Mouse (Mus musculus): ENCODE data around the gene Ttc13.

The Ttc13 gene

DNA sequence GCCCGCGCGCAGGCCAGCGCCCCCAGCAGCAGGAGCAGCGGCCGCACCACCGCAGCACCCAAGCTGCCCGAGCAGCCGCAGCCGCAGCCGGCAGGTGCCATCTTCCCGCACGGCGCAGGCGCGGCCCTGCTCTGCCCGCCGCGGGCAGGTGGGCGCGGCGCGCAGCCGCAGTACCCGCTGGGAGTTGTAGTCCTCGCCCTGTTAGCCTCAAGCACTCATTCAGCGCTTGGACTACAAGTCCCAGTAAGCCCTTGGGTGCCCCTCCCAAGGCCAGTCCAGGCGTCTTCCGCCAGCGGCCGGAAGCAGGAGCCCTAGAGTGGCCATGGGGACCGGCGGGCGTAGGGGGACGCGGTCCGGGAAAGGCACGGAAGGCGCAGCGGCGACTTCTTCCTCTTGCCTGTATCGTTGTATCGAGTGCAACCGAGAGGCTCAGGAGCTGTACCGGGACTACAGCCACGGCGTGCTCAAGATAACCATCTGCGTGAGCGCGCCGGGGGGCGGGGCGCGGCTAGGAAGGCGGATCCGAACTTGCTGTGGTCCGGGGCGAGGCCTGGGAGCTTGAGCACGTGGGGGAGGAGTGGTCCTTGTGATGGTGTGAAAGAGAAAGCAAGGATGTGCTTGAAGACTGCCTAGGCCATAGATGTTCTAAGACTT is at the start of gene Ttc13, which contains the start of gene Arv1:
Ttc13 (minus strand) TSS at position 122 of the 654 bp plus-strand sequence.
Arv1 (plus strand) TSS at position 278 of the 654 bp plus-strand sequence.
- peak; percentile 94 to 97 for DNase-seq (ENCODE audit: low spot score in 2 of 2)

GRCm38 (mm10) chr8:124763061-124763460 is 41.3 kb upstream of the Ttc13 start:
- no peak for DNase-seq (ENCODE audit: low spot score in 2 of 2)

GRCm38 (mm10) chr8:124758544-124758943 is 36.8 kb upstream of the Ttc13 start:
- no peak for DNase-seq (ENCODE audit: low spot score in 2 of 2)

- DNase-seq (ENCODE audit: low spot score in 2 of 2) = no peak
These were observed 34.8 kb upstream of the Ttc13 start for GRCm38 (mm10) chr8:124756601-124757000.

GRCm38 (mm10) chr8:124756153-124756552 is 34.4 kb upstream of the Ttc13 start:
- DNase-seq (ENCODE audit: low spot score in 2 of 2) = no peak

DNA sequence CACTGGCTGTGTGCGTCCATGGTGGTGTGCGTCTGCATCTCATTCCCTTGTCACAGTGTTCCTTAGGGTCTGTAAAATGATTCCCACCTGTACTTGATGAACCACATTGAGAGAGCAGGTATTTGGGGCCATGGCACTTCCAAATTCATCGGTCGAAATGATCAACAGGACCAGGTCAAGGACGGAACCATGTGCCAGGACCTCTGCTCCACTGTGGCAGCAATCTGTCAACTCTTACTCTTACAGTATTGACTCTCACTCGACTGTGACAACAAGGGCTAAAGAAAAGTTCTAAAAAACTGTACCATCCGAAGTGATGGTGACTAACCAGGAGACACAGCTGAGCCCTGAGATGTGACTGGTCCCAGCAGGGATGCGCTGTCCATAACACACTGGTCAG is 33.7 kb upstream of the Ttc13 start:
- DNase-seq (ENCODE audit: low spot score in 2 of 2) = no peak

DNA sequence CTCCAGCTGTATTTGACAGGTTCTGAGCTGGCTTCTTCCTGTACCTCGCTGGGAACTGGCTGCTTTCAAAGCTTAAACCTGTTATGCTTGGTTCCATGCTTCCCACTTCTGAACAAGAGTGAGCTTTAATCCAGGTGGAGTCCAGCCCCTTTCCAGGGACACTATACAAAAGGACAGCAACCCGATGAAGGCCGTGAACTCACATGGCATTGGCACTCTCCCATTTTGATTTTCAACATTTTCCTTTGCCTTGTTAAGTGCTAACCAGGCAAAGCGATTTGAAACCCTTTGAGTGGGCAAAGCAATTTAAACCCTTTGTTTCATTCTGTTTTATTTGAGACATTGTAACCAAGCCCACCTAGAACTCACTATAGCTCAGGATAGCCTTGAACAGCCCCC is 33.0 kb upstream of the Ttc13 start:
- DNase-seq (ENCODE audit: low spot score in 2 of 2) = no peak

GRCm38 (mm10) chr8:124754101-124754791 is 32.5 kb upstream of the Ttc13 start:
- DNase-seq (ENCODE audit: low spot score in 2 of 2) = peak; percentile 14

DNA sequence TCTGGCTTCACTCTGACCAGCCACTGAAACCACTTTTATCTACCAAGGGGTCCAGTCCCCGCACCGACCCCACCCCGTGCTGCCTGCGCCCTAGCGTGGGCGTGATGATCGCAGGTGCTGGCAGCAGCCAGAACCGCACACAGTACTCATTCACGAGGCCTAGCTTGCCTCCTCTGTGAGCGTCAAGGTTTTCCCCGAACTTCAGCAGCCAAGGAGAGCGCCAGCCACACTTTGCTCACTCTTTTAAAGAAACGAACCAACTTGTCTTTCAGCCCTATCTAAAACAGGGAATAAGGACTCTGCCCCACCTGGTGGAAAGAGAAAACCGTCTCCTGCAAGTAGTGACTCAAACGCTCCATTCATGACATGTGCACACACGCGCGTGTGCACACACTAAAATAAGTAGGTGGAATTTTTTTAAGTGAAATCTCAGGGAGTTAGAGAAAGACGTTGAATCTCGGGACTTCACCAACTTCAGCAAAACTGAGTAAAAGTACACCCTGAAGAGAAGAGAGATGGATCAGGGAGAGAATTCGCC is 30.6 kb upstream of the Ttc13 start:
- no peak for DNase-seq (ENCODE audit: low spot score in 2 of 2)

GRCm38 (mm10) chr8:124751709-124752173 is 30.0 kb upstream of the Ttc13 start, which contains the start of gene Fam89a:
TSS of gene Fam89a (minus strand) at chr8:124751832.
- no peak for DNase-seq (ENCODE audit: low spot score in 2 of 2)

GRCm38 (mm10) chr8:124751191-124751590 is 29.4 kb upstream of the Ttc13 start:
- no peak for DNase-seq (ENCODE audit: low spot score in 2 of 2)

GRCm38 (mm10) chr8:124746661-124747060 is 24.9 kb upstream of the Ttc13 start:
- DNase-seq (ENCODE audit: low spot score in 2 of 2) = no peak

DNA sequence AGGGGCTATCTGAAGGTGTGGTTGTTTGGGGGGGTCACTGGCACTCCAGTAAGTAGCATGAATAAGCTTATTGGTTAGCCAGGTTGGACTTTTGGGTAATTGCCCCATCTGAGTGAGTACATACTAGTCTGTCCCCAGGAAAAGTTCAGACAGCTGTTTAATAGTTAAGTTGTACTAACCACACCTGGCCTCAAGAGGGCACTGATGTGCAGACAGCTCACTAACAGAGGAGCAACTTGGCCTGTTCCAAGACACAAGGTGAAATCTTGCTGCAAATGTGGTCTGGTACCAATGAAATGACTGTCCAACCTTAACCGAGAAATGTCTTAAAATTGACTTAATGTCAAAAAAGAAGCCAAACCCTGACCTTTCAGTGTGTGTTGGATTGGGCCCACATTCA is 17.5 kb upstream of the Ttc13 start:
- DNase-seq (ENCODE audit: low spot score in 2 of 2) = no peak

DNA sequence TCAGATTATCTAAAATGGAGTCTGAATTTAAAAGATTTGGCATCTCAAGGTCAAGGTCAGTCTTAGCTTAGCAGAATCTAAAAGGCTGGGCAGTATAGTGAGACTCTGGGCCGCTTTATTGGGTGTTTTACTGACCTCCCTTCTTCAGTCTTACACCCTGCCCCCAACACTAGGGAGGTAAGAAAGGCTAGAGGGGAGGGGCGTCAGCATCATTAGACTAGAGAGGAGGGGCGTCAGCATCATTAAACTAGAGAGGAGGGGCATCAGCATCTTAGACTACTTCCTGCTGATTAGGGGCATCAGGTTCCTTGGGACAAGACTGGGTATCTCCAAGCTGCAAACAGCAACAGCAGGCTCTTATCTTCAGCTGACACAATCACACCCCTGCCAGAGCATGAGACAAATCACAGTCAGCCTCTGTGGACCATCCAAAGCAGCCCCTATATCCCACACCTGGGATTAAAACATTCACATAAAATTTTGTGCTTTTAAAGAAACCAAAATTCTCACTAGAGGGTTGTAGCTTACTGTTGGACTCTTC is 13.7 kb upstream of the Ttc13 start:
- DNase-seq (ENCODE audit: low spot score in 2 of 2) = no peak

- DNase-seq (ENCODE audit: low spot score in 2 of 2) = no peak
These were observed 11.0 kb upstream of the Ttc13 start for GRCm38 (mm10) chr8:124732828-124733227.

- no peak for DNase-seq (ENCODE audit: low spot score in 2 of 2)
These were observed 2.5 kb upstream of the Ttc13 start for GRCm38 (mm10) chr8:124724301-124724700.

DNA sequence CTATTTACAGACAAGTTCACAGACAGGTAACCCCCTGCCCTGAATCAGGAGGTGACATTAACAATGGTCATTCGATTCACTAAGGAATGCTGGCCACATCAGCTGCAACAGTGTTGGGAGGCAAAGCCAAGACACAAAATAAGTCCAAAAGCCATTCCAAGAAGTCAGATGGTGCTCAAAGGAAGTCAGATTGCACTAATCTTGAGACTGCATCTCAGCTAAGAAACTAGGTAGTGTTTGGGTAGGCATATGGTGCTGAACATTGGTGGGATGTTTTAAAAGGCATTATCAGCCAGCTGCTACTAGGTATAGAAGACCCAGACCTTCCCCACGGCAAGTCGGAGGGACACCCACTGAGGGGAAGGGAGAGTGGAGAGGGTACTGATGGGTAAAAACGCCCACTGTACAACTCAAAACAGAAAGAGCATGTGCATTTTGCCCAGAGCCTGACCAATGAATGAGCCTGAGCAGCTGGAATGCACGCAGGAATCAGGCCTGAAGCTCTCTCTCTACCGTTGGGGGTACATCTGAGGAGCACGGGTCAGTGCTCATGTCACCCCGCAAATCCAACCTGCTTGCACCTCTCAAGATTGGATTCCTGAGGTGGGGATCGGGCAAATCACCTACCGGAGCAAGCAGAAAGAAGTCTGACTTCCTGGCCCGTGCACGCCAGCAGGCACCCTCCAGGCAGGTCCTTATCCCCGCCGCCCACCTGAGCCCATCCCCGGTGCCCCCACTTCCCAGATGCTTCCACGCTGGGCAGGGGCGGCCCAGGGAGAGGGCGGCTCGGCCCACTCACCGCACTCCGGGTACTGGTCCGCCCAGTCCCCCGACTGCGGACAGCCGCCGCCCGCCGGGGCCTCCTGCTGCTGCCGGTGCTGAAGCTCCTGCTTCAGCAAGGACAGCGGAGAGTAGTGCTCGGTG is 583 bp downstream of the Ttc13 start:
- peak in 1 of 2 experiments; percentile 11 for DNase-seq (ENCODE audit: low spot score in 2 of 2)

DNA sequence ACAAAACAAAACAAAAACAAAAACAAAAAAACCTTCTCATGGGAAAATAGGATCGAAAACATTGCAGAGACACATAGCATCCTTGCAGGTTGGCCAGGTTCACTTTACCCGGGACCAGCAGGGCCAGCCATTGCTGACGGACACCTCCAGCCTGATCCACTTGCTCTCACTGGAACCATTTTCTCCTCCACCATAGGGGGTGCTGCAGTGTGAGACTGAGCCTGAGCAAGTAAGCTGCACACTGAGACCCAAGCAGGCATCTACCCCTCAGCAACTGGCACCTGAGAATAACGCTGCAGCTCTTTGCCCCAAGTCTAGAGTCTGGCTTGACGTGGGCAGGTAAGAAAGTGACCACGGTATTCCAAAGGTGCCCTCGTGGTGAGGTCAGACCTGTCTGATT is 1.6 kb downstream of the Ttc13 start:
- DNase-seq (ENCODE audit: low spot score in 2 of 2) = no peak

DNA sequence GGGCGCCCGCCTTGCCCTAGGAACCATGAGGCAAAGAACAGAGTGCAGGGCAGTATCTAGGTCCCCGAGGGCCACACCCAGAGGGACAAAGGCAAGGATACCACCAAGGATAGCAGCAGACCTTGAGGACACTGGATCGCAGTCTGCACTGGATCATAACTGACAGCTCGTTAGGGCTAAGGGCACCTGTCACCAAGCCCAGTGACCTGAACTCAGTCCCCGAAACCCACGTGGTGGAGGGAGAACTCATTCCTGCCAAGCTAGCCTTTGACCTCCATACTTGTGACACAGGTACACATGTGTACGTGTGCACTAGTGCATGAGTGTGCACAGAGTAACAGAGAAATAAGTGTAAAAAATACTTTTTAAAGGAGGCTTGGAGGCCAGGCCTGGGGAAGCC is 6.0 kb downstream of the Ttc13 start:
- no peak for DNase-seq (ENCODE audit: low spot score in 2 of 2)

GRCm38 (mm10) chr8:124713207-124713606 is 8.6 kb downstream of the Ttc13 start:
- no peak for DNase-seq (ENCODE audit: low spot score in 2 of 2)

- no peak for DNase-seq (ENCODE audit: low spot score in 2 of 2)
These were observed 16.0 kb downstream of the Ttc13 start for GRCm38 (mm10) chr8:124705823-124706222.

GRCm38 (mm10) chr8:124704376-124704775 is 17.4 kb downstream of the Ttc13 start:
- DNase-seq (ENCODE audit: low spot score in 2 of 2) = no peak
